Mouse (Mus musculus): ENCODE data around the gene Atp6v1a. TPM values are rescaled to one million over a fixed set of nuclear protein-coding genes. Genes with fewer than 3 reads are reported as not detected.
A peak's percentile ranks its signal among the peaks of the same experiment; 100 is the strongest.

The Atp6v1a gene
- polyA plus RNA-seq, 1 experiment = 271 TPM

- Histone ChIP-seq H3K4me3 (ENCODE audit: insufficient read depth, low read length) (no peak overlapping the region), H3K27ac (ENCODE audit: insufficient read depth, low read depth, low read length) (no peak overlapping the region), H3K4me1 (ENCODE audit: control insufficient read depth, insufficient read depth, low read length) (no peaks in the 10 kb centered on the region)
- TF ChIP-seq POLR2A (IDR thresholded peaks at IDR 0.05; ENCODE audit: borderline replicate concordance, low read depth, low read length) (no peak), CTCF (IDR thresholded peaks at IDR 0.05; ENCODE audit: low read depth, low read length) (no peak)
These were observed 40.1 kb downstream of the Atp6v1a start for GRCm38 (mm10) chr16:44099377-44099776.

GRCm38 (mm10) chr16:44087650-44088049 is 51.9 kb downstream of the Atp6v1a start:
- no peak overlapping the region for H3K4me3 ChIP-seq (ENCODE audit: insufficient read depth, low read length)
- TF ChIP-seq POLR2A (IDR thresholded peaks at IDR 0.05; ENCODE audit: borderline replicate concordance, low read depth, low read length) (no peak), CTCF (IDR thresholded peaks at IDR 0.05; ENCODE audit: low read depth, low read length) (no peak)
- H3K4me1 ChIP-seq (ENCODE audit: control insufficient read depth, insufficient read depth, low read length) = no peaks in the 10 kb centered on the region
- no peak overlapping the region for H3K27ac ChIP-seq (ENCODE audit: insufficient read depth, low read depth, low read length)

- H3K4me1 ChIP-seq (ENCODE audit: control insufficient read depth, insufficient read depth, low read length) = no peaks in the 10 kb centered on the region
- peak; percentile 39 for TF ChIP-seq CTCF (IDR thresholded peaks at IDR 0.05; ENCODE audit: low read depth, low read length)
- no peak for TF ChIP-seq POLR2A (IDR thresholded peaks at IDR 0.05; ENCODE audit: borderline replicate concordance, low read depth, low read length)
- peak within 1 kb of the TSS; percentile 58 for H3K4me3 ChIP-seq (ENCODE audit: insufficient read depth, low read length)
- H3K27ac ChIP-seq (ENCODE audit: insufficient read depth, low read depth, low read length) = no peak within 1 kb of the TSS
These were observed 76.2 kb downstream of the Atp6v1a start, which contains the start of gene Gramd1c for GRCm38 (mm10) chr16:44063025-44063894. Gene Gramd1c (minus strand): TSS chr16:44063345.

GRCm38 (mm10) chr16:44061341-44061740 is 78.2 kb downstream of the Atp6v1a start:
- TF ChIP-seq CTCF (IDR thresholded peaks at IDR 0.05; ENCODE audit: low read depth, low read length) (no peak), POLR2A (IDR thresholded peaks at IDR 0.05; ENCODE audit: borderline replicate concordance, low read depth, low read length) (no peak)
- H3K4me1 ChIP-seq (ENCODE audit: control insufficient read depth, insufficient read depth, low read length) = no peaks in the 10 kb centered on the region
- no peak overlapping the region for H3K27ac ChIP-seq (ENCODE audit: insufficient read depth, low read depth, low read length)
- no peak overlapping the region for H3K4me3 ChIP-seq (ENCODE audit: insufficient read depth, low read length)

GRCm38 (mm10) chr16:44060604-44061286 is 78.8 kb downstream of the Atp6v1a start:
- TF ChIP-seq POLR2A (IDR thresholded peaks at IDR 0.05; ENCODE audit: borderline replicate concordance, low read depth, low read length) (no peak), CTCF (IDR thresholded peaks at IDR 0.05; ENCODE audit: low read depth, low read length) (no peak)

GRCm38 (mm10) chr16:44058745-44059144 is 80.8 kb downstream of the Atp6v1a start:
- Histone ChIP-seq H3K27ac (ENCODE audit: insufficient read depth, low read depth, low read length) (no peak overlapping the region), H3K4me1 (ENCODE audit: control insufficient read depth, insufficient read depth, low read length) (no peaks in the 10 kb centered on the region), H3K4me3 (ENCODE audit: insufficient read depth, low read length) (no peak overlapping the region)
- TF ChIP-seq CTCF (IDR thresholded peaks at IDR 0.05; ENCODE audit: low read depth, low read length) (no peak), POLR2A (IDR thresholded peaks at IDR 0.05; ENCODE audit: borderline replicate concordance, low read depth, low read length) (no peak)

More at GRCm38 (mm10) chr16:44060604-44061286, 78.8 kb downstream of the Atp6v1a start:
- no peaks in the 10 kb centered on the region for H3K4me1 ChIP-seq (ENCODE audit: control insufficient read depth, insufficient read depth, low read length)
- no peak overlapping the region for H3K4me3 ChIP-seq (ENCODE audit: insufficient read depth, low read length)
- H3K27ac ChIP-seq (ENCODE audit: insufficient read depth, low read depth, low read length) = no peak overlapping the region

- Histone ChIP-seq H3K4me1 (ENCODE audit: control insufficient read depth, insufficient read depth, low read length) (no peaks in the 10 kb centered on the region), H3K4me3 (ENCODE audit: insufficient read depth, low read length) (no peak overlapping the region), H3K27ac (ENCODE audit: insufficient read depth, low read depth, low read length) (no peak overlapping the region)
- TF ChIP-seq CTCF (IDR thresholded peaks at IDR 0.05; ENCODE audit: low read depth, low read length) = no peak
- no peak for TF ChIP-seq POLR2A (IDR thresholded peaks at IDR 0.05; ENCODE audit: borderline replicate concordance, low read depth, low read length)
These were observed 83.7 kb downstream of the Atp6v1a start for GRCm38 (mm10) chr16:44055766-44056165.

GRCm38 (mm10) chr16:44053265-44053664 is 86.2 kb downstream of the Atp6v1a start:
- Histone ChIP-seq H3K4me3 (ENCODE audit: insufficient read depth, low read length) (no peak overlapping the region), H3K27ac (ENCODE audit: insufficient read depth, low read depth, low read length) (no peak overlapping the region), H3K4me1 (ENCODE audit: control insufficient read depth, insufficient read depth, low read length) (no peaks in the 10 kb centered on the region)
- no peak for TF ChIP-seq CTCF (IDR thresholded peaks at IDR 0.05; ENCODE audit: low read depth, low read length)

GRCm38 (mm10) chr16:44052390-44052789 is 87.1 kb downstream of the Atp6v1a start:
- no peak for TF ChIP-seq POLR2A (IDR thresholded peaks at IDR 0.05; ENCODE audit: borderline replicate concordance, low read depth, low read length)
- H3K4me1 ChIP-seq (ENCODE audit: control insufficient read depth, insufficient read depth, low read length) = no peaks in the 10 kb centered on the region
- no peak overlapping the region for H3K27ac ChIP-seq (ENCODE audit: insufficient read depth, low read depth, low read length)
- H3K4me3 ChIP-seq (ENCODE audit: insufficient read depth, low read length) = no peak overlapping the region

- no peak overlapping the region for H3K4me3 ChIP-seq (ENCODE audit: insufficient read depth, low read length)
- no peaks in the 10 kb centered on the region for H3K4me1 ChIP-seq (ENCODE audit: control insufficient read depth, insufficient read depth, low read length)
- TF ChIP-seq POLR2A (IDR thresholded peaks at IDR 0.05; ENCODE audit: borderline replicate concordance, low read depth, low read length) (no peak), CTCF (IDR thresholded peaks at IDR 0.05; ENCODE audit: low read depth, low read length) (no peak)
- H3K27ac ChIP-seq (ENCODE audit: insufficient read depth, low read depth, low read length) = no peak overlapping the region
These were observed 89.4 kb downstream of the Atp6v1a start for GRCm38 (mm10) chr16:44050139-44050538.
